Mouse (Mus musculus): Measurements from ENCODE around the gene Selenot. TPM values are rescaled to one million over a fixed set of nuclear protein-coding genes. Genes with fewer than 3 reads are reported as not detected.
"Not testable (repeated sequence)": the region's sequence is repeated elsewhere in the genome, so short reads cannot be mapped to it uniquely, and the experiment has no call there.

Gene Selenot
- polyA plus RNA-seq, 1 experiment, result 35.6 TPM

DNA sequence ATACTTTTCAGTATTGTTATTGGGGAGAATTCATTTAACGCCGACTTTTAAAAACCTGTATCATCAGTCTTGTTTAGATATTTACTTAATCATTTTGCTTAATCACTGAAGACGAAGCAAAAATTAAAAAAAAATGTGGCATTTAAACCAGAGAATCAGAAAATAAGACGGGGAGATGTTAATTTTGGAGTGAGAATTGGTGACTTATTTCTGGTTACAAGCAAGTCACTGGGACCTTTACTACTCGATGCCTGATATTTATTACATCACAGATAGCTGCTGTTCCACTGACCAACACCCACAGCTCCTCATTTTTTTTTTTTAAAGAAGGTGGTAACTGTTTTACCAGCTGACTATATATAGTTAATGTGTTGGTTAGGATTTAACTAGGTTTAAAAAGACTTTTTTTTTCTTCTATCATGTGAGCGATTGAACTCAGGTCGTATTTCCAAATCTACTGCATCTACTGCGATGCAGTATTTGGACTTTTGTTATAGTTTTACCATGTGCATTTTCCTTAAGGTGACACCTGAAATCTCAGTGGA, 1.1 kb downstream of the Selenot start:
- Histone ChIP-seq H3K4me3 (peak overlapping the region; percentile 59), H3K4me2 (ENCODE audit: low read depth) (peak overlapping the region; percentile 55), H3K27me3 (ENCODE audit: control insufficient read depth, insufficient read depth, insufficient read length) (no peaks in the 10 kb centered on the region), H3K79me2 (ENCODE audit: control insufficient read depth, insufficient read depth) (peaks cover 56% of the 10 kb centered on the region), H3K36me3 (ENCODE audit: control insufficient read depth, insufficient read depth) (peaks cover 8% of the 10 kb centered on the region), H3ac (ENCODE audit: control insufficient read depth, insufficient read length) (peak overlapping the region; percentile 93)
- no peak for TF ChIP-seq POLR2A (IDR thresholded peaks at IDR 0.05; ENCODE audit: insufficient read length, low read depth)
- no peak for TF ChIP-seq SRF (IDR thresholded peaks at IDR 0.05; ENCODE audit: control insufficient read depth, insufficient read length, low read depth)
- TF ChIP-seq USF1 (IDR thresholded peaks at IDR 0.05; ENCODE audit: low read depth), result no peak

DNA sequence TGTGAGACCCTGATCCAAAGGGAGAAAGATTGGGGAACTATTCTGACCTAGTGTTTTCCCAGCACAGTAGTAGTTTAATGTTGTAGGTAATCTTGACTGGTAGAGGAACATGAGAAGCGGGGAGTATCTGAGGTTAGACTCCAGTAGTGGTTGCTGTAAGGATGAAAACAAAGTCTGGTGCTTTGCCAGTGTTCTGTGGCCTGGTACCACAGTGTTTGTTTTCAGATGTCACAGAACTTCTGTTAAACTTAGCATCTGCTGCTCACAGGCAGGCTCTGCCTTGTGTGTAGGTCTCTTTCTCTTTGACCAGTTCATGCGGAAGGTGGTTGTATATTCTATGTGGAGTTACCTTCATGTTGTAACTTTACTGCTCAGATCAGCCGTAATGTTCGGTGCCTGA, 5.1 kb downstream of the Selenot start:
- Histone ChIP-seq H3K4me3 (no peak overlapping the region), H3ac (ENCODE audit: control insufficient read depth, insufficient read length) (no peak overlapping the region), H3K36me3 (ENCODE audit: control insufficient read depth, insufficient read depth) (peaks cover 18% of the 10 kb centered on the region), H3K4me2 (ENCODE audit: low read depth) (no peak overlapping the region), H3K27me3 (ENCODE audit: control insufficient read depth, insufficient read depth, insufficient read length) (no peaks in the 10 kb centered on the region), H3K79me2 (ENCODE audit: control insufficient read depth, insufficient read depth) (peaks cover 90% of the 10 kb centered on the region)
- TF ChIP-seq MYOG (IDR thresholded peaks at IDR 0.05; ENCODE audit: control insufficient read depth in 1 of 3, insufficient read depth in 1 of 3, insufficient read length in 2 of 3, low read depth in 2 of 3) (no peak), POLR2A (IDR thresholded peaks at IDR 0.05; ENCODE audit: insufficient read length, low read depth) (no peak), TCF12 (IDR thresholded peaks at IDR 0.05; ENCODE audit: insufficient read depth, poor library complexity, severe bottlenecking) (no peak), SRF (IDR thresholded peaks at IDR 0.05; ENCODE audit: control insufficient read depth, insufficient read length, low read depth) (no peak), MYOD1 (IDR thresholded peaks at IDR 0.05; ENCODE audit: control insufficient read depth in 1 of 3, insufficient read length in 2 of 3, low read depth in 2 of 3) (no peak), USF1 (IDR thresholded peaks at IDR 0.05; ENCODE audit: low read depth) (no peak), MAX (IDR thresholded peaks at IDR 0.05; ENCODE audit: low read depth) (no peak), E2F4 (IDR thresholded peaks at IDR 0.05; ENCODE audit: insufficient read depth) (no peak), CEBPB (IDR thresholded peaks at IDR 0.05; ENCODE audit: insufficient read depth, poor library complexity, severe bottlenecking) (no peak), TCF3 (IDR thresholded peaks at IDR 0.05; ENCODE audit: insufficient read length, low read depth) (no peak), POLR2AphosphoS2 (IDR thresholded peaks at IDR 0.05; ENCODE audit: insufficient read length, low read depth) (no peak), REST (IDR thresholded peaks at IDR 0.05; ENCODE audit: insufficient read depth, insufficient read length) (no peak)

DNA sequence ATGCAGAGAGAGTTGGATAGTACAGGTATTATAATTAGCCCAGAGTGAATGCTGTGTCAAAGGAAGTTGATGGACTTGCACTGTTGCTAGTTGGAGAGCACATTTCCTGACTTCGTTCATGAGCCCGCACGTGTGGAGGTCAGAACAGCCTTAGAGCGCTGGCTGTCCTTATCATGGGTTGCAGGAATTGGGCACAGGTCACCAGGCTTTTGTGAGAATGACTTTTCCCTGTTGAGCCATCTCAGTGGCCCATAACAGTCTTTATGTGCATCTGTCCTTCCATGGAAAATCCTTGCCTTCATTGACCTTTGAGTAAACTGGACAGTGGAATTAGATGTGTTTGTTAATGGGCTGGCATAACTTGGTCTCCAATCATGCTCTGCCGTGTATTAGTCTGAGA, 5.9 kb downstream of the Selenot start:
- H3ac ChIP-seq (ENCODE audit: control insufficient read depth, insufficient read length), result no peak overlapping the region
- H3K4me2 ChIP-seq (ENCODE audit: low read depth), result no peak overlapping the region
- no peak overlapping the region for H3K4me3 ChIP-seq
- peaks cover 18% of the 10 kb centered on the region for H3K36me3 ChIP-seq (ENCODE audit: control insufficient read depth, insufficient read depth)
- peaks cover 89% of the 10 kb centered on the region for H3K79me2 ChIP-seq (ENCODE audit: control insufficient read depth, insufficient read depth)
- H3K27me3 ChIP-seq (ENCODE audit: control insufficient read depth, insufficient read depth, insufficient read length), result no peaks in the 10 kb centered on the region
- TF ChIP-seq TCF12 (IDR thresholded peaks at IDR 0.05; ENCODE audit: insufficient read depth, poor library complexity, severe bottlenecking) (no peak), MYOG (IDR thresholded peaks at IDR 0.05; ENCODE audit: control insufficient read depth in 1 of 3, insufficient read depth in 1 of 3, insufficient read length in 2 of 3, low read depth in 2 of 3) (no peak), MYOD1 (IDR thresholded peaks at IDR 0.05; ENCODE audit: control insufficient read depth in 1 of 3, insufficient read length in 2 of 3, low read depth in 2 of 3) (no peak), MAX (IDR thresholded peaks at IDR 0.05; ENCODE audit: low read depth) (no peak), E2F4 (IDR thresholded peaks at IDR 0.05; ENCODE audit: insufficient read depth) (no peak), SRF (IDR thresholded peaks at IDR 0.05; ENCODE audit: control insufficient read depth, insufficient read length, low read depth) (no peak), TCF3 (IDR thresholded peaks at IDR 0.05; ENCODE audit: insufficient read length, low read depth) (no peak), POLR2A (IDR thresholded peaks at IDR 0.05; ENCODE audit: insufficient read length, low read depth) (no peak), USF1 (IDR thresholded peaks at IDR 0.05; ENCODE audit: low read depth) (no peak), POLR2AphosphoS2 (IDR thresholded peaks at IDR 0.05; ENCODE audit: insufficient read length, low read depth) (no peak), CEBPB (IDR thresholded peaks at IDR 0.05; ENCODE audit: insufficient read depth, poor library complexity, severe bottlenecking) (no peak), REST (IDR thresholded peaks at IDR 0.05; ENCODE audit: insufficient read depth, insufficient read length) (no peak)

DNA sequence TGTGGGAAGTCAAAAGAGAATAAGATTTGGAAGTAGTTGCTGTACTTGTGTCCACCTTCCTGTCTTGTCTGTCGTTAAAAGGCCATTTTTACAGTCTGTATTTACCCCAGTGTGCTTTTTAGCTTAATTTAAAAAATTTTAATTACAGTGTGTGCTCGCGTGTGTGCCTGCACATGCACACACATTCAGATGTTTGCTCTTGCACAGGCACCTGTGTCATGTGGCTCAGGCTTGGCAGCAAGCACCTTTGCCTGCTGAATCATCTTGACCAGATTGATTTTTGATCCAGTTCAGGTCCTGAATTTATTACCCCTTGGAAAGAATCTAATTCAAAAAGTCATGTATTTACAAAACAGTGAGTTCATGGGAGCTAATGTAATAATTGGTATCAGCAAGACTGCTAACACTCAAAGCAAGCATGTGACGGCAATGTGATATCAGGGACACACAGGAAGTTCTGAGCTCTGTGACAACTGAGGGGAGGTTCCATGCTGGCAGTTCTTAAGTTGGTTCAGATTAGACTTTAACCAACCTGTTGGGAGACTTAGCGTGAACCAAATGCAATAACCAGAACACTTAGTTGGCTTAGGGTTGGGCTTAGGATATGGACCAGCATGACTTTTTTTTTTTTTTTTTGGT, 6.5 kb downstream of the Selenot start:
- Histone ChIP-seq H3ac (ENCODE audit: control insufficient read depth, insufficient read length) (no peak overlapping the region), H3K4me2 (ENCODE audit: low read depth) (no peak overlapping the region), H3K27me3 (ENCODE audit: control insufficient read depth, insufficient read depth, insufficient read length) (no peaks in the 10 kb centered on the region), H3K79me2 (ENCODE audit: control insufficient read depth, insufficient read depth) (peaks cover 83% of the 10 kb centered on the region), H3K36me3 (ENCODE audit: control insufficient read depth, insufficient read depth) (peaks cover 18% of the 10 kb centered on the region), H3K4me3 (no peak overlapping the region)
- no peak for TF ChIP-seq SRF (IDR thresholded peaks at IDR 0.05; ENCODE audit: control insufficient read depth, insufficient read length, low read depth)

DNA sequence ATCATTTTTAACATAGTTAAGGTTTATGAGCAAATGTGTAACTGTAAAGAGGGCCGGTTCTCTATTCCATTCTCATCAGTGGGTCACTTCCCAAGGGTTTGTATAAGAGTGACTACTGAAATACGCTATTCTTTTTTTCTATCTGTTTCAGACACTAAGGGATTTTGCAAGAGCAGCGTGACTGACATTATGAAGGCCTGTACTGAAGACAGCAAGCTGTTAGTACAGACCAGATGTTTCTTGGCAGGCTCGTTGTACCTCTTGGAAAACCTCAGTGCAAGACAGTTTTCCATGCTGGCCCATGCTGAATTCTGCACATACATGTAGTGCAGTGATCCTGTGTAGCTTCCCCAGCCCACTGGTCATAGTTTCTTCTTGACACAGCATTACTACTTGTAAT, 14.1 kb downstream of the Selenot start:
- peaks cover 58% of the 10 kb centered on the region for H3K36me3 ChIP-seq (ENCODE audit: control insufficient read depth, insufficient read depth)
- not testable (repeated sequence) for H3K4me3 ChIP-seq; H3ac ChIP-seq (ENCODE audit: control insufficient read depth, insufficient read length); H3K4me2 ChIP-seq (ENCODE audit: low read depth); H3K27me3 ChIP-seq (ENCODE audit: control insufficient read depth, insufficient read depth, insufficient read length)
- peaks cover 16% of the 10 kb centered on the region for H3K79me2 ChIP-seq (ENCODE audit: control insufficient read depth, insufficient read depth)
